Mouse (Mus musculus) left cerebral cortex, postnatal 14 days (tissue): ENCODE results near the gene Poc5. TPM values are rescaled to one million over a fixed set of nuclear protein-coding genes. Genes with fewer than 3 reads are reported as not detected.

Source experiments
- DNase-seq, 2 experiments: peaks; one replicate each; pipeline ENCODE4 v3.0.0; 2021 to 2022; ENCODE audit warnings: low spot score in 2 of 2, mixed read lengths in 1 of 2
- intact Hi-C: fragments of 180-260 bp; cut with DNase I; formaldehyde crosslinking; loops from one replicate; pipeline ENCODE4 v1.15.1; 2025
- total RNA-seq, 2 experiments: library from RNA; stranded (reverse); gene quantifications; 2 replicates each; pipeline ENCODE4 v1.2.3; 2021

Poc5 gene
- total RNA-seq, 2 experiments from 2014 or later: 27.9 to 35.1 TPM

DNA sequence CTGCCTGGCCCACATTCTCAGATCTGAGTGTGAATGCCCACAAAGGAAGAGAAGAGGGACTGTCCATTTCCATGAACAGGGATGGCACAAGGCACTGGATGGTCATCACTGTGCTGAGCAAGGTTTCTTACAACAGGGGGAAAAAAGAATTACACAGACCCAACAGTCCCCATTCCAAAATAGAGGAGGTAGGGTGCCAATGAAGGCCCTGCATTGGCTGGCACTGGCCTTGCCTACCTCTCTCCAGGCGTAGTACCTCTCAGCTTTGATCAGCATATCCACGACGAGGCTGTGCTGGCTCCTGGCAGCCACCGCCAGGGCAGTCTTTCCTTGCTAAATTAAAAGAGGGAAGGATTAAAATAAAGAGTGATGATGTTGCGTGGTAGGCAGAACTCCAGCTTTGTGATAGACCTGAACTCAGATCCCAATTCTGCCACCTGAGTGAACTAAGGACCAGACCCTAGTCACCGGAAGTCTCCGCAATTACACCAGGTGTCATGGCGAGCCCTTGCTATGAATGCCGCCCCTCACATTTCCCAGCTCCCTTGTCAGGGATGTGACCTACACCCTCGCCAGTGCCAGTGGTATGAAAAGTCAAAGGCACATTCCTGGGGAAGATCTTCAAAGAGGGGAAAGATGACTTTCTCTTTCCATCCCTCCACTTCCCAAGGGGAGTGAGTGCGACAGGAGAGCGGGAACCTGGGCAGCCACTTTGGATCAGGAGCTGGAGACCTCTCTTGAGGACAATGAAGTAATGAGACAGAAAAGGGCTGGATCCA is 36.6 kb downstream of the Poc5 start:
- intact Hi-C loops: no loop called here
- DNase-seq: no peak

DNA sequence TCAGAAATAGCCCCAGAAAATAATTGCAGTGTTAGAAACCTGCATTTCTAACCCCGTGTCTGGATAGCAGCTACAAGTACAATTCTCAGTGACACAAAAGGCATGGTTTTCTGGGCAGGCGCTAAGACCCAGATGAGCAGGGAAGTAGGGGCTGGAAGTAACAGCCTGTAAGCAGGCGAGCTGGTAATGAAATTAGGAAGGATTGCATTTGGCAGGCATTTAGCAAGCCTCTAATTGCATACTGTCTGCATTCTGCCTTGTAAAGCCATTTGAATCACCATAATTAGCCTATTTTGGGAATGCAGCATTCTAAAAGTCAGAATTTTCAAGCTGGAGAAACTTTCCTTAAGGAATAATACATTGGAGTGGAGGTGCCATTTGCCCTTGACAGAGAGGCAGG is 38.0 kb downstream of the Poc5 start:
- peak in 1 of 2 experiments; percentile 34 for DNase-seq
- intact Hi-C loops: no loop called here

DNA sequence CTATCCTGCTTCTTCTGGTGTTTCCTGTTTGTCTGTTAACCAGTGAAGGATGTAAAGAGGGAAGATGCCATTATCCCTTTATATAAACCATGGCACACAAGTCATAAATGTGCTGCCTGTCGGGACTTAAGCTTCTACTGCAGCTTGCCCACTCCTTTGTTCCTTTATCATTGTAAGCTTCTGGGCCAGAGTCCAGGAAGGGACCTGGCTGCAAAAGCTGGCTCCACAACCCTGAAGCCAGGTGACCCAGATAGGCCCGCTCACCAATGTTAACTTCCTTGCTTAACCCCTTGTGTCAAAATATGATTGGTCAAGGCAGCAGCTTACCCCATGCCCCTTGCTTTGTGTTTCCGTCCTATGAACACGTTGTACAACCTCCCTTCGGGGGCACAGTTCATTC is 40.4 kb downstream of the Poc5 start:
- intact Hi-C loops: no loop called here
- DNase-seq: no peak

DNA sequence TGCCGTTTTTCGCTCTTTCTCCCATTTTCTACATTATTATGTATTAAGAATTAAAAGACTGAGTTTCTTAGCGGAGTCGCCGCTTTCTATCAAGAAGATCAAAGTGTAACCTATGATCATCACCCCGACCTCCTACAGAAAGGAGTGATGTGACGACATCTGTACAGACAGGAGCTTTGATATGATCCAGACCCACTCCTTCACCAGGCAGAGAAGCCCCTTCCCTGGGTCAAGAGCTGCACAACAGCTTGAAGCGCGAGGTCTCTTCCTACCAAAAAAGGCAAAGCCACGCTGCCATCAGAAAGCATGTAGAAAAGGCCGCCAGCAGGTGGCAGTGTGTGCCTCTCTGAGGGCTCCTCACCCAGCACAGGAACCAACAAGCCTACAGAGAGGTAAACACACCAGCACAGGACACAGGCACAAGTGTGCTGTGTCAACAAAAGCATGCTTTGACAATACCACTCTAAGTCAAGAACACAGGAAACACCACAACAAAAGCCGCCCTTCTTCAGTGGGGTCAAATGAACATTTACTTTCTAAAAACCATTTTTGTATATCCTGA is 43.6 kb downstream of the Poc5 start:
- intact Hi-C loops: loop anchor here (2.0 kb wide), 1 partner anchor 161 kb away; no protein-coding TSS in a partner anchor

DNA sequence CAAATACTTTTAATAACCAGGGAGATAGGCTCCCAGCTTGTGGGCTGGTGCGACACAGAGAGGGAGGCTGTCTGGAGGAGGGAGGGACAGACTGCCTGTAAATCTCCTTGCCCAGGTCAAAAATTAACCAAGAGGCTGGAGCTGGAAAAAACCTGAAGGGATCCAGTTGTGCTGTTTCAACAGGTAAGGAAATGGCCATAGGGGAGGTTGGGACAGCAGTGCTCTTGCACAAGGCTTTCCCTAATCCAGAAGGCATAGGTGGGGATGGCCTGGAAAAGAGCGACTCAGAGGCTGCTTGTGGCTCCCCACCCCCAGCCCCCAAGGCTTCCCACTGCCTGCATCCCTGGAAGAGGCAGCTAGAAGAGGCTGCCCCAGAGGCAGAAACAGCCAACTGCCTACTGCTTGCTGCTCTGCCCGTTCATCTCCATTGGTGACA is 44.3 kb downstream of the Poc5 start:
- no peak for DNase-seq
- intact Hi-C loops: no loop called here

More for the DNA sequence above, 43.6 kb downstream of the Poc5 start:
- DNase-seq: peak; percentile 91 to 93

DNA sequence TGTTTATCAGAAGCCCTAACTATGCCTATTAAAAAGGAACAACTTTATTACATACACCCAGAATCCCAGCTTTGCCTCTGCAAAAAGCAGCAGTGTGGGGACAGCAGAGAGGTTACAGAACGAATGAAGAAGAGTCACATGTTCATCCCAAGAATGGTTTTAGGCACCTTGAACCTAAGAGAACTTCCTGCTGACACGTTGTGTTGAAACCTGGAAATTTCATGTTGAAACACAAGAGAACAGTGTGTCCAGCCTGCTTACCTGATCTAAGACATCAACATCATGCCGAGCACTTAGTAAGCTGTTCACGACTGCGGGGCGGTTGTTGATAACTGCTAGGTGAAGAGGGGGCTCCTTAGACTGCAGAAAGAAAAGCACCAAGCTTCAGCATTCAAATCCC is 44.9 kb downstream of the Poc5 start:
- intact Hi-C loops: no loop called here

DNA sequence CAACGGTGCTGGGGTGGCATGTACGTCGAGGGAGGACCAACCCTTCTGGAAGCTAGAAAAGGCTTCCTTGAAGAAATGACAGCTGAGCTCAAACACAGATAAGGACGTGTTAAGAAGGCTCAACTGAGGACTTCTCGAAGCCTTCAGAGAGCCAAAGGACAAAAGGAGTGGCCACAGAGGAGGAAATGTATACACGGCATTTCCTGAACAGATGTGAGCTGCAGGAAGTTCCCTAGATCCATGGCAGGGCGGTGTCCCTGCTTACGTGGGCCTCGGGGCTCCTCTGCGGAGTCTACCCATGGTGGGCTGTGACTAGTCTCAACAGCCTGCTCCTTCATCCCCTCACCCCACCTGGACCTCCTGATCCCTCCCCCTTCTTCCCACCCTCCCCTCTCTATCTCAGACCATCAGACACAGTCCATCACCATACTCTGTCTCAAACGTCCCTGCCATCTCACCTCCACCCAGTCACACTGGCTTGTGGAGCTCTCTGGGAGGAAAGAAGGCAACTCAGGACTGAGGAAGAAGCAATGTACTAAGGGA is 45.6 kb downstream of the Poc5 start:
- DNase-seq: no peak
- intact Hi-C loops: no loop called here

More for the DNA sequence above, 44.9 kb downstream of the Poc5 start:
- no peak for DNase-seq

DNA sequence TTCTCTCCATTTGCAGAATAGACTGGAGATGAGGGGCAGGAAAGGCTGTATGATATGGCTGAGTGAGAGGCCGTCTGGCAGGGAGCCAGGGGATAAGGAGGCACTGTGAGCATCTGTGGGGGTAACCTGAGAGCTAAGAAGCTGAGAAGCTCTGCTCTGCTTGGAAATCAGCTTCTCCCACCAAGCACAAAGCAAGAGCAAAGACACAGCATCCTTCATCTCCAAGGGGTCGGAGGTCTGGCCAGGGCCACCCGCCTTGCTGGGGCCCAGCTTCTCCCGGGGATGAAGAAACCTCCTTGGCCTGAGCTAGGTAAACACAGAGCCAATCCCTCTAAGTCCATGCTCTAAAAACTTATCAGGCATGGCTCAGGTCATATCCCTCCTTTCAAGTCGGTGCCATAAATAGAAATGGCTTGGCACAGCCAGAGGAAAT is 46.8 kb downstream of the Poc5 start:
- intact Hi-C loops: no loop called here
- DNase-seq: no peak

DNA sequence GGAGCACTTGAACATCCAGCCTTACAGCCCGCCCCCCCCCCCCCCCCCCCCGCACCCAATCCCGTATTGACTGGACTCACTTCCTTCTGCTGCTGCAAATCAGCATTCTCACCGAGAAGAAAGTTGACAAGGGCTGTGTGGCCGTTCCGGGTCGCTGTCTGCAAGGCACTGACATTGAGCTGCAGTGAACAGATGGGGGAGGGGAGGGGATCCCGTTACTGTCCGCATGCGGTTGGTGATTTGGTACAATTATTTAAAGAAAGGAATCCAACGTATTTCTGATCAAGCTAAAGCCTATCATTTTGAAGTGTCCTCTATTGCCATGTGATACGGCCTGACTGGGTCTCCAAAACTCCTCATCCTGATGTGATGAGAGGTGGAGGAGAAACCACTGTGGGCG is 47.7 kb downstream of the Poc5 start:
- DNase-seq: no peak
- intact Hi-C loops: no loop called here

DNA sequence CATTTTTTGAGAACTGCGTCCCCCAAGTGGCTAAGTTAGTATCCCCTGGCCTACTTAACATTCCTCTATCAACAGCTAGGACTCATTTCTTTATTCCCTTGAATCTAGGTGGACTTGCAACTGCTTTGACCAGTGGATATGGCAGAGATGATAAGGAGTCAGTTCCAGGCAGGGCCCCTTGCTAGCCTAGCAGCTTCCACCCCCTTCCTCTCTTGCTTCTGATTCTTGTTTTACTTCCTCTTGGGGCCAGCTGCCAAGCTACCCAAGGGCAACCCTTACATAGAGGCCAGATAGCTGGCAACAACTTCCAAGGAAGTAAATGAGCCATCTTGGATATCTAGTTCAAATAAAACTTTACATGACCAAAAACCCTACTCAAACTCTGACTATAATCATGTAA is 48.8 kb downstream of the Poc5 start:
- no peak for DNase-seq
- intact Hi-C loops: no loop called here

DNA sequence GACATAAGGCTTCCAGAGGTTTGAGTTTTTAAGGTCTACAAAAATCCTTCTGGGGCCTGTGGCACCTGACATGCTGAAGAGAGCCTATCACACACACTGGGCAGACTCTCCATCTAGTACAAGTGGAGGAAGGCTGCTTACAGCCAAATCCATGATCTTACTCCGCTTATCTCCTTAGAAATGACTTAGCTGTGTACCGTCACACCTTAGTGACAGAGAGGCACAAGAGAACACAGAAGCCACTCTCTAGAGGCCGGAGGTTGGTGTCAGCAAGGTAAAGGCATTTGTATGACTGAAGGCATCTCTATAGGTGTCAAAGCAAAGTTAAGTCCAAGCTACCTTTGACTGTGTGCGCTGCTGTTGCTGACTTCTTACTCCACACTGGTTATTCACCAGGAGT is 52.3 kb downstream of the Poc5 start:
- DNase-seq: no peak
- intact Hi-C loops: no loop called here

DNA sequence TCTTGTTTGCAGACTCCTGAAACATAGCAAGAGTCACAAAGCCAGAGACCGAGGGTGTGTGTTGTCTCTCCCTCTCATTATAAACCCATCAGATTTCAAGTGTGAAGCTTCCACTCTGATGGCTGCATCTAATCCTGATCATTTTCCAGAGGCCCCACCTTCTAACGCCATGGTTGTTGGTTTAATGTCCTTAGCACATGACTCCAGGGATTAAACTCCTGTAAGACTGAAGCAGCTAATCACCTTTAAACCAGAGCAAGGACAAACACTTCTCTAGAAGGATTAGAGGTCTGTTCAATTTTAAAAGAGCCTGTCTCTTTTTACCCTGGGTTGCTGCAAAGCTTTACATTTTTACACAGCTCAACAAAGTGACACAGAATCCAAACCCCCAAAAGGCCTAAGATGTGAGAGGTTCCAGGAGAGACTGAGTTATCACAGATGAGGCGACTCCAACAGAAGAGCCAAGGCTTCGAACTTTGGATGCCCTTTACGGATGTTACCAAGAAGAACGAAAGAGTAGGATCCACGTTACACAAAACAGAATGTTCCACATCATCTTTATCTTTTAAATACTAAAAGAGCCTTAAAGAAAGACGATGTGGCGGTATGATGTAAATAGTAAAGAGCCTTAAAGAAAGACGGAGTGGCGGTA is 62.2 kb downstream of the Poc5 start:
- intact Hi-C loops: no loop called here
- DNase-seq: no peak

DNA sequence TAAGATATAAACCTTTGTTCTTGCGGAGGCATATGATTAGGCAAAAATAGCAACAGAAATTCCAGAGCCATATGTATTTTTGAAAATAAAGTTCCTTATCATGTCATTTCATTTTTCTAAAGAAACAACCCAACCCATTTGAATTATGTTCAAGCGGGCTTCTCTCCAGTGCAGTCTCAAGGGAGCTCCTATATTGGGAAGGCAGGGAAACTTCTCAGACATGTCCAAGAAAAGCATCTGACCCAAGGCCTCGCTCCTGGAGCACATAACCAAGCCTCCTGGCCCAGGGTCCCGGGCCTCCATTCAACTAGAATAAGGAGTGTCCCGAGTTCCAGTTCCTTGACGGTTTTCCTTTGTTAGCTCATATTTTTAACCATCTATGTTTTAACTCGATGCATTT is 62.8 kb downstream of the Poc5 start:
- intact Hi-C loops: no loop called here
- DNase-seq: no peak

DNA sequence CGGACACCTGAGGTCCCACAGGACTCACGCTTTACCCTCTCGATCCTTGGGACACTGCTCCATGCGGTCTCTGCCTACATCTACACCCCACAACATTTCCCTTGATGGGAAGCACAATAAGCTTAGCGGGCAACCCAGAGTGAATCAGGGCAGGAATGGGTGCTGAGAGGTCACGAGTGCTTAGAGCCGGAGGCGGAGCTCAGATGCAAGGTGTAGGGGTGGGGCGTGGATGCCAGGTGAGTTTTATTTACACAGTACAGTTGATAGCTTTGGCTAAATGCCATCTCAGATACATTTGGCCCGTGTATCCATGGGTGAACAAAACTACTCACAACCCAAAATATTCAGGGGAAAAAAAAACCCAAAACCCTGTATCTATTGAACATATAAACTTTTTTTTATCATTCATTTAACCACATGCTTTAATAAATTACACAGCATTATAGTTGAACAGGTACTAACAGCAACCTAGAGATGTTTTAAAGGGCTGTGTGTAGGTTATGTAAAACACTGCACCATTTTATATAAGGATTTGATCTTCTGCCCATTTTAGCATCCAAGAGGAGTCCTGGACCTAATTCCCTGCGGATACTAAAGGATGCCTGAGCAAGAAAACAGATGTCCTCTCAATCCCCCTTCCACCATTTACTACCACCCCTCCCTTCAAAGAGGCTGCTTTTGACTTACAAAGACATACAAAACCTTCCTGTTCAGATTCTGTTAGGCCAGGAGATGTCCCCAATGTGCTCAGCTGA is 63.5 kb downstream of the Poc5 start:
- intact Hi-C loops: no loop called here

DNA sequence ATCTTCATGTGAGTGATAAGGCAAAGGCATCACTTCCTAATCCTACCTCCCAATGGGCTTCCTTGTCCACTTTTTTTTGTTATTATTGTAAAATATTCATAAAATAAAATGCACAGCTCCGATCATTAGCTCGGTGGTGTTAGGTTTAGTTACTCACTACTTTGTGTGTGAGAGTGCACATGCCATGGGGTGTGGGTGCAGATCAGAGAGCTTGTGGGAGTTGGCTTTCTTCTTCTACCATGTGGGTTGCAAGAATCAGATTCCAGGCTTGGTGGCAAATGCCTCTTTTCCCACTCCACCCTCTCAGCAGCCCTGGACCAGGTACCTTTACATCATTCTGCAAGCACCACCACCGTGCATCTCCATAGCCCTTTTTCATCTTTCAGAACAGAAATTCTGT is 64.5 kb downstream of the Poc5 start:
- DNase-seq: no peak
- intact Hi-C loops: no loop called here

More for the DNA sequence above, 63.5 kb downstream of the Poc5 start:
- DNase-seq: no peak

DNA sequence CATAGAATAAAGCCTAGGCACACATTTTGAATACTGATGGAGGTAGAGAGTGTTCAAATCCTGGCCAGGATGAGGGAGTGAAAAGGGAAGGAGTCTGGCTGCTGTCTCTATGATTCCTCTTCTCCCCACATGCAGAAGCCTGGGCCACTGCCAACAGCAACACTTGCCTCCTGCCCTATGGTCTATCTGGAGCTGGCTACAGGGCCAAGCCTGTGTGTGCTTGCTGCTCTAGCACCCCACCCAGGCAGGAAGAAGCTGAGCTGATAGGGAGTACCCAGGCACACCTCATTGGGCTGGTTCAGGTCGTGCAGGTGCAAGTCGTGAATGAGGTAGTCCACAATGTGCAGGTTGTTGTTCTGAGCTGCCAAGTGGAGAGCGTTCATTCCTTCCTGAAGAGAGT is 66.2 kb downstream of the Poc5 start:
- no peak for DNase-seq
- intact Hi-C loops: no loop called here

DNA sequence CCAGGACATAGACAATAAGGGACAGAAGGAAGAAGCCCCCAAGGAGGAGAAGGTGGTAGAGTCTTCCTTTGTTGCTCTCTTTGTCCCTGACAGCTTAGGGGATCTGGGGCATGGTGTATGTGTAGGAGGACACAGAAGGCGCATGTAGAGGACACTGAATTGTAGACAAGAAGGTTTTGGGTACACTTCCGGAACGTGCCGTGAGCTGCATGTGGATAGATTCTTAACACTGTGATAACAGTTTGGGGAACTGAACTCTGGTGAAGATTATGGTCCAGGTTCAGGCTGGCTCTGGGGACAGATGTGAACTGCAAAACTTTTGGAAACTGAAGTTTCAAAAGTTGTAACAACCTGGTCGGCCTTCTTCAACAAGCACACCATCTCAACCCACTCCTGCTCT is 69.5 kb downstream of the Poc5 start:
- no peak for DNase-seq
- intact Hi-C loops: no loop called here

DNA sequence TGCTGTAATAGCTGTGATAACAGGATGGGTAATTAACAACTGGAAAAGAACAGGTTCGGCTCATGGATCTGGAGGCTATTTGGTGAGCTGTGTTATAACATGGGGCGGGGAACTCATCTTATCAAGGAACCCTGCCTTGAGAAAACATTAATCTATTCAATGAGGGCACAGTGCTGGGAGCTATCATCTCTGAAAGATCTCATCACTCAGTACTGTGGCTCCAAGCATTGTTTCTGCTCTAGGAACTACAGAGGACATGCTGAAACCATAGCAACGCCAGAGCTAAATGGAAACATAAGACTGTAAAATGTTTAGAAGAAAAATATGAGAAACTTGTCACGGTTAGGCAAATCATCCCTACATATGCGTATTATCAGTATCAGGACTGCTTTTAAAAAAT is 69.9 kb downstream of the Poc5 start:
- peak in 1 of 2 experiments; percentile 18 for DNase-seq
- intact Hi-C loops: no loop called here

DNA sequence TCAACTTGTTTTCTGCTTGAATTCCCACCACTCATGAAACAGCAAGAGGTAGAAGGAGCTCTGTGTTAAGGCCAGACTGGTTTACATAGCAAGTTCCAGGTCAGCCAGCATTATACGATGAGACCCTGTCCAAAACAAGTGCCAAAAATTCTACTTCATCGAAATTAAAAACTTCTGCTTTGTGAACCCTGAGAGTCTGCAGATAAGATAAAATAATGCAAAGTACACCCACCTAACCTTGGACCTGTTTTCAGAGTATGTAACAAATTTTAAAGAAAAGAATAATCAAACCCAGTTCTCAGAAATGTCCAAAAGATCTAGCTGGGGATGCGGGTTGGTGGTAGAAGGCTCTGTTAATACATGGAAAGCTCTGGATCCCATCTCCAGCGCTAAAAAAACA is 70.5 kb downstream of the Poc5 start:
- intact Hi-C loops: no loop called here
- DNase-seq: no peak

DNA sequence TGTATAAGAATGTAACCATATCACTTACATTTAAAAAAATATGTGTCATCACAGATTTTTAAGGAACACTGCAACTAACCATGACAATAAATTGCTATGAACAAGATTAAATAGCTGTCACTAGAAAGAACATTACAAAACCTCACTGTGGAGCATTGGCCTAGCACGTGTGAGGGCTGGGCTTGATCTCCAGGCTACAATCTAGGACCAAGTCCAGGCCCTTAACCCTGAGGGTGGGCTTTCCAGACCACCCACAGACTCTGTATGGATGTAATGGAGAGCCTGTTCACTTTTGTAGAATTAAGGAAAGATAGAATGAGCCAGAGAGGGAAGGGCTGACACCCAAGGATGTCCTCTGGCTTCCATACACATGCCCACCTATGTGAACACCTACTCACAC is 74.5 kb downstream of the Poc5 start:
- intact Hi-C loops: no loop called here
- no peak for DNase-seq
